Mouse (Mus musculus) ES-Bruce4 (cell line): ENCODE measurements around the gene Fate1.

ENCODE experiments used
- CTCF ChIP-seq: IDR thresholded peaks from one replicate; pipeline ENCODE4 v1.8.1; 2011; ENCODE audit warnings: low read depth, low read length
- EP300 ChIP-seq: IDR thresholded peaks from 2 replicates; pipeline ENCODE4 v1.6.1; 2011; ENCODE audit warnings: low read depth, low read length; ENCODE audit not compliant: insufficient read depth
- POLR2A ChIP-seq: IDR thresholded peaks from one replicate; pipeline ENCODE4 v1.8.1; 2011; ENCODE audit warnings: low read length; ENCODE audit not compliant: insufficient read depth

GRCm38 (mm10) chrX:72009930-72010329, 37.1 kb downstream of the Fate1 start:
- TF ChIP-seq POLR2A: no peak
- TF ChIP-seq CTCF: no peak
- no peak for TF ChIP-seq EP300
